Comparison of ENCODE assay signal across 8 mouse cellular contexts in the genomic region with DNA sequence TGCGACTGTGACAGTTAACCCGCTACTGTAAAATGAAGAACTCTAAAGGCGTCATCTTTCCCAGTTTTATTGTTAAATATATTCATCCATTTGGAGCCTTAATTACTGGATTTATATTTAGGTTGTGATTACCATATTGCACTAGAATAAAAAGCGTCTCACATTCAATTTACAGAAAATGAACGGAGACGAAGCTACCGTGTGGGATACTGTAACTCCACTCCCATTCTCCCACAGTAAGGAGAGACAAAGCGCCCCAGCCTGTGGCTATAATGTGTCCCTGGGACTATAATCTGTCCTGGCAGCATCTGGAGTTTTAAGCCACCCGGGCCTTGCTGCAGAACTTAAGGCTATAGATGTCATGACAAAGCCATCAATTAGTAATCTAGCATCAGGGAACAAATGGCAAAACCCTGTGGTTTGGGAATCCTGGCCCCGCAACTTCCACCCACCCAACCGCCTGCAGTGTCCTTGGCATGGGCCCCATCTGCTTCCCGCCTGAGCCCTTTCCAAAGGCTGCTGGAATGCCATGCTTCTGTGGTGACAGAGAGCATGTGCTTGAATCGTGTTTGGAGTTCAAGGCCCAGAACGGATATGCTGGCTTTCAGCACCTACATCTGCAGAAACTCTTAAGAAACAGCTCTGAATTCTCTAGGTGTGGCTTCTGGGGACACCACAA.
DNase-seq lines count a peak whose midpoint lies in the region; ATAC-seq and TF ChIP-seq lines count a peak whose summit lies in the region.

No protein-coding gene starts in this region.

- no peaks in the 10 kb centered on the region for H3K27me3 ChIP-seq in hindbrain, embryonic 11.5 days (ENCODE audit: control insufficient read depth, insufficient read depth, low read length)
- no peaks in the 10 kb centered on the region for H3K27me3 ChIP-seq in hindbrain, embryonic 14.5 days (ENCODE audit: control insufficient read depth, insufficient read depth, low read length)

- no peak overlapping the region for H3K27ac ChIP-seq in hindbrain, embryonic 11.5 days (ENCODE audit: low read depth, low read length)
- H3K27ac ChIP-seq in hindbrain, embryonic 14.5 days: no peak overlapping the region
- H3K27ac ChIP-seq in layer of hippocampus, adult 2 months: peak overlapping the region; percentile 72

- DNase-seq in hindbrain, embryonic 11.5 days (ENCODE audit: low spot score): peak; percentile 38
- no peak for DNase-seq in hindbrain, embryonic 14.5 days (ENCODE audit: low spot score)
- peak; percentile 46 for DNase-seq in R1 (ENCODE audit: low read depth, low spot score)
- peak; percentile 40 for DNase-seq in gastrocnemius, postnatal 10 days
- DNase-seq in layer of hippocampus, adult 2 months (ENCODE audit: low spot score in 2 of 2): peak in 1 of 2 experiments; percentile 72
- DNase-seq in right cerebral cortex, postnatal 14 days: peak; percentile 35

- no peaks in the 10 kb centered on the region for H3K9me3 ChIP-seq in hindbrain, embryonic 11.5 days (ENCODE audit: control insufficient read depth, low read length)
- H3K9me3 ChIP-seq in hindbrain, embryonic 14.5 days (ENCODE audit: control insufficient read depth, low read length): no peaks in the 10 kb centered on the region

- ATAC-seq in hindbrain, embryonic 11.5 days (ENCODE audit: low FRiP score): no peak
- ATAC-seq in hindbrain, embryonic 14.5 days (ENCODE audit: low FRiP score): no peak; the same call in 1 of the 2 replicates
- no peak for ATAC-seq in CD4-positive, CD25-positive, alpha-beta regulatory T cell, adult 4 months
- no peak for ATAC-seq in megakaryocyte, adult 5-6 weeks (ENCODE audit: poor library complexity, severe bottlenecking)

- TF ChIP-seq CTCF in layer of hippocampus, adult 2 months (conservative IDR thresholded peaks at IDR 0.05): no peak

- no peaks in the 10 kb centered on the region for H3K4me1 ChIP-seq in hindbrain, embryonic 11.5 days (replicated peaks; ENCODE audit: control insufficient read depth, insufficient read depth, low read length)
- peaks cover 14% of the 10 kb centered on the region; the same call in 1 of the 2 replicates for H3K4me1 ChIP-seq in hindbrain, embryonic 14.5 days (replicated peaks; ENCODE audit: control insufficient read depth, insufficient read depth, low read length)

- no peaks in the 10 kb centered on the region for H3K36me3 ChIP-seq in hindbrain, embryonic 11.5 days (ENCODE audit: control insufficient read depth, insufficient read depth, low read length)
- no peaks in the 10 kb centered on the region for H3K36me3 ChIP-seq in hindbrain, embryonic 14.5 days (replicated peaks; ENCODE audit: control insufficient read depth, insufficient read depth)

- no peak overlapping the region for H3K4me2 ChIP-seq in hindbrain, embryonic 11.5 days (replicated peaks; ENCODE audit: low read depth, low read length)
- no peak overlapping the region for H3K4me2 ChIP-seq in hindbrain, embryonic 14.5 days (replicated peaks)

- no peak overlapping the region for H3K4me3 ChIP-seq in hindbrain, embryonic 11.5 days (ENCODE audit: low read depth, low read length)
- H3K4me3 ChIP-seq in hindbrain, embryonic 14.5 days (replicated peaks; ENCODE audit: low read length): no peak overlapping the region
- H3K4me3 ChIP-seq in layer of hippocampus, adult 2 months: peak overlapping the region; percentile 6; the same call in 1 of the 2 replicates

- WGBS in hindbrain, embryonic 11.5 days: 78% methylated on average over 14 of the region's 14 CpGs
- 64% methylated on average over 14 of the region's 14 CpGs for WGBS in hindbrain, embryonic 14.5 days

- no peak overlapping the region for H3K9ac ChIP-seq in hindbrain, embryonic 11.5 days (ENCODE audit: low read depth, low read length)
- no peak overlapping the region for H3K9ac ChIP-seq in hindbrain, embryonic 14.5 days
